Mouse (Mus musculus): Measurements from ENCODE around the gene Pex19.
A peak's percentile ranks its signal among the peaks of the same experiment; 100 is the strongest.

Pex19 gene

GRCm38 (mm10) chr1:172126376-172127347 is at the start of gene Pex19:
TSS of gene Pex19 (plus strand) at chr1:172126755.
- DNase-seq, result peak; percentile 86 to 90

GRCm38 (mm10) chr1:172077981-172078380 is 48.6 kb upstream of the Pex19 start:
- no peak for DNase-seq

- DNase-seq, result peak; percentile 94 to 96
These were observed 44.3 kb upstream of the Pex19 start, which contains the start of the genes Copa and Ncstn for GRCm38 (mm10) chr1:172082101-172082898. TSS of gene Copa (plus strand) at chr1:172082529. TSS of gene Ncstn (minus strand) at chr1:172082795.

- no peak for DNase-seq
These were observed 43.6 kb upstream of the Pex19 start for GRCm38 (mm10) chr1:172082899-172083445.

- DNase-seq, result peak; percentile 37 to 55
These were observed 33.0 kb upstream of the Pex19 start for GRCm38 (mm10) chr1:172093522-172093921.

GRCm38 (mm10) chr1:172094295-172094694 is 32.3 kb upstream of the Pex19 start:
- no peak for DNase-seq

- DNase-seq, result no peak
These were observed 31.4 kb upstream of the Pex19 start for GRCm38 (mm10) chr1:172095202-172095601.

- peak; percentile 64 to 78 for DNase-seq
These were observed 27.1 kb upstream of the Pex19 start for GRCm38 (mm10) chr1:172099325-172100033.

GRCm38 (mm10) chr1:172103619-172104018 is 22.9 kb upstream of the Pex19 start:
- no peak for DNase-seq

GRCm38 (mm10) chr1:172105101-172105500 is 21.5 kb upstream of the Pex19 start:
- no peak for DNase-seq

GRCm38 (mm10) chr1:172107777-172108477 is 18.6 kb upstream of the Pex19 start:
- no peak for DNase-seq

- DNase-seq, result no peak
These were observed 9.6 kb upstream of the Pex19 start for GRCm38 (mm10) chr1:172116948-172117347.

GRCm38 (mm10) chr1:172119100-172119499 is 7.5 kb upstream of the Pex19 start:
- no peak for DNase-seq

- peak; percentile 26 to 65 for DNase-seq
These were observed 6.8 kb upstream of the Pex19 start for GRCm38 (mm10) chr1:172119720-172120119.

GRCm38 (mm10) chr1:172122671-172123070 is 3.9 kb upstream of the Pex19 start:
- DNase-seq, result no peak

GRCm38 (mm10) chr1:172124572-172124971 is 2.0 kb upstream of the Pex19 start:
- no peak for DNase-seq

GRCm38 (mm10) chr1:172127487-172127886 is 932 bp downstream of the Pex19 start:
- DNase-seq, result peak in 1 of 2 experiments; percentile 17

- no peak for DNase-seq
These were observed 2.0 kb downstream of the Pex19 start for GRCm38 (mm10) chr1:172128563-172128962.

- DNase-seq, result peak; percentile 31 to 54
These were observed 2.6 kb downstream of the Pex19 start for GRCm38 (mm10) chr1:172129108-172129507.

GRCm38 (mm10) chr1:172129780-172130179 is 3.2 kb downstream of the Pex19 start:
- DNase-seq, result no peak

GRCm38 (mm10) chr1:172132319-172132718 is 5.8 kb downstream of the Pex19 start:
- no peak for DNase-seq

GRCm38 (mm10) chr1:172133535-172133934 is 7.0 kb downstream of the Pex19 start:
- DNase-seq, result peak; percentile 37 to 54
